Mouse (Mus musculus) bone marrow macrophage, adult 2 months (primary cell): Measurements from ENCODE around the gene Tnfrsf25.

Source experiments
- CTCF ChIP-seq: IDR thresholded peaks from 2 replicates; pipeline ENCODE4 v1.5.1; 2012; ENCODE audit warnings: low read depth, mild to moderate bottlenecking, low read length, moderate library complexity
- POLR2A ChIP-seq: IDR thresholded peaks from 2 replicates; pipeline ENCODE4 v1.6.1; 2012; ENCODE audit warnings: mild to moderate bottlenecking, low read depth, low read length, borderline replicate concordance

- TF ChIP-seq CTCF, result no peak
- no peak for TF ChIP-seq POLR2A
Measured at GRCm38 (mm10) chr4:152145473-152145872, 29.7 kb downstream of the Tnfrsf25 start.
